Mouse (Mus musculus): ENCODE results near the gene Spata13. TPM values are rescaled to one million over a fixed set of nuclear protein-coding genes. Genes with fewer than 3 reads are reported as not detected.

Gene Spata13
- polyA plus RNA-seq, 1 experiment from 2014 or later, result 16.1 TPM

- Histone ChIP-seq H3K9me3 (ENCODE audit: control insufficient read depth, low read length) (no peaks in the 10 kb centered on the region), H3K9ac (ENCODE audit: low read length) (no peak overlapping the region), H3K27me3 (ENCODE audit: control insufficient read depth, insufficient read depth, low read length) (no peaks in the 10 kb centered on the region), H3K4me3 (ENCODE audit: low read depth, low read length) (no peak overlapping the region), H3K27ac (replicated peaks; ENCODE audit: low read depth, low read length) (no peak overlapping the region), H3K4me1 (ENCODE audit: control insufficient read depth, insufficient read depth, low read length) (no peaks in the 10 kb centered on the region), H3K36me3 (ENCODE audit: control insufficient read depth, insufficient read depth, low read length) (no peaks in the 10 kb centered on the region), H3K4me2 (ENCODE audit: low read depth, severe bottlenecking) (no peak overlapping the region)
- ATAC-seq (ENCODE audit: insufficient number of reproducible peaks, low FRiP score, low TSS enrichment, low read depth) (no peak), DNase-seq (ENCODE audit: low spot score) (no peak)
- WGBS, result 88% methylated on average over 11 of the region's 11 CpGs
Observed at GRCm38 (mm10) chr14:60656701-60657085, 22.9 kb downstream of the Spata13 start.

GRCm38 (mm10) chr14:60657891-60658290 lies 24.1 kb downstream of the Spata13 start:
- DNase-seq (ENCODE audit: low spot score), result no peak
- H3K27ac ChIP-seq (replicated peaks; ENCODE audit: low read depth, low read length), result no peak overlapping the region
- no peaks in the 10 kb centered on the region for H3K27me3 ChIP-seq (ENCODE audit: control insufficient read depth, insufficient read depth, low read length)
- H3K36me3 ChIP-seq (ENCODE audit: control insufficient read depth, insufficient read depth, low read length), result no peaks in the 10 kb centered on the region
- H3K4me1 ChIP-seq (ENCODE audit: control insufficient read depth, insufficient read depth, low read length), result no peaks in the 10 kb centered on the region
- no peak overlapping the region for H3K4me2 ChIP-seq (ENCODE audit: low read depth, severe bottlenecking)
- ATAC-seq (ENCODE audit: insufficient number of reproducible peaks, low FRiP score, low TSS enrichment, low read depth), result no peak
- H3K4me3 ChIP-seq (ENCODE audit: low read depth, low read length), result no peak overlapping the region
- 78% methylated on average over 2 of the region's 2 CpGs for WGBS
- H3K9ac ChIP-seq (ENCODE audit: low read length), result no peak overlapping the region
- no peaks in the 10 kb centered on the region for H3K9me3 ChIP-seq (ENCODE audit: control insufficient read depth, low read length)

GRCm38 (mm10) chr14:60659498-60659897 lies 25.7 kb downstream of the Spata13 start:
- Histone ChIP-seq H3K27ac (replicated peaks; ENCODE audit: low read depth, low read length) (no peak overlapping the region), H3K4me1 (ENCODE audit: control insufficient read depth, insufficient read depth, low read length) (peaks cover 1% of the 10 kb centered on the region), H3K9me3 (ENCODE audit: control insufficient read depth, low read length) (no peaks in the 10 kb centered on the region), H3K36me3 (ENCODE audit: control insufficient read depth, insufficient read depth, low read length) (no peaks in the 10 kb centered on the region), H3K27me3 (ENCODE audit: control insufficient read depth, insufficient read depth, low read length) (no peaks in the 10 kb centered on the region), H3K9ac (ENCODE audit: low read length) (no peak overlapping the region), H3K4me2 (ENCODE audit: low read depth, severe bottlenecking) (no peak overlapping the region), H3K4me3 (ENCODE audit: low read depth, low read length) (no peak overlapping the region)
- WGBS, result 92% methylated on average over 8 of the region's 8 CpGs
- no peak for ATAC-seq (ENCODE audit: insufficient number of reproducible peaks, low FRiP score, low TSS enrichment, low read depth)
- no peak for DNase-seq (ENCODE audit: low spot score)

GRCm38 (mm10) chr14:60660591-60660990 lies 26.8 kb downstream of the Spata13 start:
- no peaks in the 10 kb centered on the region for H3K9me3 ChIP-seq (ENCODE audit: control insufficient read depth, low read length)
- no peak overlapping the region for H3K27ac ChIP-seq (replicated peaks; ENCODE audit: low read depth, low read length)
- no peaks in the 10 kb centered on the region for H3K36me3 ChIP-seq (ENCODE audit: control insufficient read depth, insufficient read depth, low read length)
- no peak overlapping the region for H3K4me2 ChIP-seq (ENCODE audit: low read depth, severe bottlenecking)
- H3K4me3 ChIP-seq (ENCODE audit: low read depth, low read length), result no peak overlapping the region
- no peaks in the 10 kb centered on the region for H3K27me3 ChIP-seq (ENCODE audit: control insufficient read depth, insufficient read depth, low read length)
- H3K4me1 ChIP-seq (ENCODE audit: control insufficient read depth, insufficient read depth, low read length), result peaks cover 5% of the 10 kb centered on the region
- ATAC-seq (ENCODE audit: insufficient number of reproducible peaks, low FRiP score, low TSS enrichment, low read depth) (no peak), DNase-seq (ENCODE audit: low spot score) (no peak)
- no peak overlapping the region for H3K9ac ChIP-seq (ENCODE audit: low read length)
- 90% methylated on average over 8 of the region's 8 CpGs for WGBS

- DNase-seq (ENCODE audit: low spot score) (no peak), ATAC-seq (ENCODE audit: insufficient number of reproducible peaks, low FRiP score, low TSS enrichment, low read depth) (no peak)
- WGBS, result 95% methylated on average over 5 of the region's 5 CpGs
Observed at GRCm38 (mm10) chr14:60661281-60661680, 27.5 kb downstream of the Spata13 start.

GRCm38 (mm10) chr14:60663309-60663940 lies 29.6 kb downstream of the Spata13 start:
- H3K27me3 ChIP-seq (ENCODE audit: control insufficient read depth, insufficient read depth, low read length), result no peaks in the 10 kb centered on the region
- no peaks in the 10 kb centered on the region for H3K9me3 ChIP-seq (ENCODE audit: control insufficient read depth, low read length)
- no peak for DNase-seq (ENCODE audit: low spot score)
- no peak for ATAC-seq (ENCODE audit: insufficient number of reproducible peaks, low FRiP score, low TSS enrichment, low read depth)
- peaks cover 5% of the 10 kb centered on the region for H3K4me1 ChIP-seq (ENCODE audit: control insufficient read depth, insufficient read depth, low read length)
- no peaks in the 10 kb centered on the region for H3K36me3 ChIP-seq (ENCODE audit: control insufficient read depth, insufficient read depth, low read length)
- no peak overlapping the region for H3K4me2 ChIP-seq (ENCODE audit: low read depth, severe bottlenecking)
- no peak overlapping the region for H3K27ac ChIP-seq (replicated peaks; ENCODE audit: low read depth, low read length)
- 91% methylated on average over 11 of the region's 11 CpGs for WGBS
- no peak overlapping the region for H3K4me3 ChIP-seq (ENCODE audit: low read depth, low read length)
- no peak overlapping the region for H3K9ac ChIP-seq (ENCODE audit: low read length)

More at GRCm38 (mm10) chr14:60661281-60661680, 27.5 kb downstream of the Spata13 start:
- Histone ChIP-seq H3K9ac (ENCODE audit: low read length) (no peak overlapping the region), H3K4me1 (ENCODE audit: control insufficient read depth, insufficient read depth, low read length) (peaks cover 5% of the 10 kb centered on the region), H3K9me3 (ENCODE audit: control insufficient read depth, low read length) (no peaks in the 10 kb centered on the region), H3K4me3 (ENCODE audit: low read depth, low read length) (no peak overlapping the region), H3K4me2 (ENCODE audit: low read depth, severe bottlenecking) (no peak overlapping the region), H3K27me3 (ENCODE audit: control insufficient read depth, insufficient read depth, low read length) (no peaks in the 10 kb centered on the region), H3K36me3 (ENCODE audit: control insufficient read depth, insufficient read depth, low read length) (no peaks in the 10 kb centered on the region), H3K27ac (replicated peaks; ENCODE audit: low read depth, low read length) (no peak overlapping the region)

GRCm38 (mm10) chr14:60664641-60665040 lies 30.8 kb downstream of the Spata13 start:
- H3K4me1 ChIP-seq (ENCODE audit: control insufficient read depth, insufficient read depth, low read length), result peaks cover 5% of the 10 kb centered on the region
- DNase-seq (ENCODE audit: low spot score) (no peak), ATAC-seq (ENCODE audit: insufficient number of reproducible peaks, low FRiP score, low TSS enrichment, low read depth) (no peak)
- H3K9me3 ChIP-seq (ENCODE audit: control insufficient read depth, low read length), result no peaks in the 10 kb centered on the region
- no peak overlapping the region for H3K27ac ChIP-seq (replicated peaks; ENCODE audit: low read depth, low read length)
- H3K27me3 ChIP-seq (ENCODE audit: control insufficient read depth, insufficient read depth, low read length), result no peaks in the 10 kb centered on the region
- no peak overlapping the region for H3K4me2 ChIP-seq (ENCODE audit: low read depth, severe bottlenecking)
- H3K36me3 ChIP-seq (ENCODE audit: control insufficient read depth, insufficient read depth, low read length), result no peaks in the 10 kb centered on the region
- H3K4me3 ChIP-seq (ENCODE audit: low read depth, low read length), result no peak overlapping the region
- no peak overlapping the region for H3K9ac ChIP-seq (ENCODE audit: low read length)
- WGBS, result 74% methylated on average over 4 of the region's 4 CpGs

GRCm38 (mm10) chr14:60665263-60665662 lies 31.5 kb downstream of the Spata13 start:
- H3K4me1 ChIP-seq (ENCODE audit: control insufficient read depth, insufficient read depth, low read length), result peaks cover 5% of the 10 kb centered on the region
- H3K27me3 ChIP-seq (ENCODE audit: control insufficient read depth, insufficient read depth, low read length), result no peaks in the 10 kb centered on the region
- DNase-seq (ENCODE audit: low spot score), result no peak
- 56% methylated on average over 6 of the region's 6 CpGs for WGBS
- H3K4me3 ChIP-seq (ENCODE audit: low read depth, low read length), result no peak overlapping the region
- no peak overlapping the region for H3K9ac ChIP-seq (ENCODE audit: low read length)
- no peak for ATAC-seq (ENCODE audit: insufficient number of reproducible peaks, low FRiP score, low TSS enrichment, low read depth)
- H3K36me3 ChIP-seq (ENCODE audit: control insufficient read depth, insufficient read depth, low read length), result no peaks in the 10 kb centered on the region
- H3K27ac ChIP-seq (replicated peaks; ENCODE audit: low read depth, low read length), result no peak overlapping the region
- no peaks in the 10 kb centered on the region for H3K9me3 ChIP-seq (ENCODE audit: control insufficient read depth, low read length)
- H3K4me2 ChIP-seq (ENCODE audit: low read depth, severe bottlenecking), result no peak overlapping the region

- no peak for DNase-seq (ENCODE audit: low spot score)
- Histone ChIP-seq H3K27ac (replicated peaks; ENCODE audit: low read depth, low read length) (no peak overlapping the region), H3K4me3 (ENCODE audit: low read depth, low read length) (no peak overlapping the region), H3K9ac (ENCODE audit: low read length) (no peak overlapping the region), H3K4me1 (ENCODE audit: control insufficient read depth, insufficient read depth, low read length) (peaks cover 5% of the 10 kb centered on the region), H3K9me3 (ENCODE audit: control insufficient read depth, low read length) (no peaks in the 10 kb centered on the region), H3K4me2 (ENCODE audit: low read depth, severe bottlenecking) (no peak overlapping the region), H3K27me3 (ENCODE audit: control insufficient read depth, insufficient read depth, low read length) (no peaks in the 10 kb centered on the region), H3K36me3 (ENCODE audit: control insufficient read depth, insufficient read depth, low read length) (no peaks in the 10 kb centered on the region)
- no peak for ATAC-seq (ENCODE audit: insufficient number of reproducible peaks, low FRiP score, low TSS enrichment, low read depth)
- WGBS, result 67% methylated on average over 7 of the region's 7 CpGs
Observed at GRCm38 (mm10) chr14:60666252-60666651, 32.5 kb downstream of the Spata13 start.

Measured in limb, embryonic 11.5 days (tissue).